Mouse (Mus musculus) hindbrain, embryonic 14.5 days (tissue): ENCODE data around the gene Notch2. TPM values are rescaled to one million over a fixed set of nuclear protein-coding genes. Genes with fewer than 3 reads are reported as not detected.

Experiments used
- ATAC-seq: fragments of 200-750 bp; cut with Nextera tagmentation; 2 replicates; pipeline ENCODE4 v1.8.0; 2017; ENCODE audit warnings: moderate number of reproducible peaks, mild to moderate bottlenecking, moderate TSS enrichment, moderate library complexity; ENCODE audit not compliant: low FRiP score
- DNase-seq: peaks from one replicate; pipeline ENCODE4 v3.0.0-alpha.2; 2015; ENCODE audit warnings: low spot score
- H3K27ac ChIP-seq: fragments of 300-500 bp; sonication (generic); 2 replicates; pipeline ENCODE4 v1.5.1; 2014; ENCODE audit warnings: mild to moderate bottlenecking, moderate library complexity
- H3K27me3 ChIP-seq: fragments of 300-500 bp; sonication (generic); 2 replicates; pipeline ENCODE4 v1.6.1; 2014; ENCODE audit warnings: mild to moderate bottlenecking, low read length, mixed read lengths; ENCODE audit not compliant: control insufficient read depth, insufficient read depth
- H3K36me3 ChIP-seq: fragments of 300-500 bp; sonication (generic); replicated peaks from 2 replicates; pipeline ENCODE4 v1.6.1; 2014; ENCODE audit not compliant: control insufficient read depth, insufficient read depth
- H3K4me1 ChIP-seq: fragments of 300-500 bp; sonication (generic); replicated peaks from 2 replicates; pipeline ENCODE4 v1.6.1; 2014; ENCODE audit warnings: antibody characterized with exemption, low read length, mixed read lengths; ENCODE audit not compliant: control insufficient read depth, insufficient read depth
- H3K4me2 ChIP-seq: fragments of 300-500 bp; sonication (generic); replicated peaks from 2 replicates; pipeline ENCODE4 v1.6.1; 2014; ENCODE audit warnings: mild to moderate bottlenecking, moderate library complexity
- H3K4me3 ChIP-seq: fragments of 300-500 bp; sonication (generic); replicated peaks from 2 replicates; pipeline ENCODE4 v1.5.1; 2014; ENCODE audit warnings: mild to moderate bottlenecking, low read length
- H3K9ac ChIP-seq: fragments of 300-500 bp; sonication (generic); 2 replicates; pipeline ENCODE4 v1.6.1; 2014
- H3K9me3 ChIP-seq: fragments of 300-500 bp; sonication (generic); 2 replicates; pipeline ENCODE4 v1.6.1; 2016; ENCODE audit warnings: low read length; ENCODE audit not compliant: control insufficient read depth
- WGBS: fragments of 180-500 bp; shearing (Covaris S2); extraction: QIAGEN DNeasy Blood & Tissue Kit; methylation state at CpG from one replicate; pipeline ENCODE4 v1.1.7; 2014; 5-methylcytosine and 5-hydroxymethylcytosine counted together
- polyA plus RNA-seq: library from polyadenylated mRNA; unstranded; fragments of >200 nt; fragmentation: Nextera tagmentation; extraction: Ambion mirVana; gene quantifications from 2 replicates; pipeline ENCODE4 v1.2.1, GENCODE M21; 2014

Gene Notch2
- polyA plus RNA-seq, 1 experiment from 2014 or later = 15.2 TPM

- H3K9ac ChIP-seq = no peak overlapping the region
Observed at GRCm38 (mm10) chr3:98024288-98024848, 11.0 kb downstream of the Notch2 start.

GRCm38 (mm10) chr3:98025521-98025920 is 12.2 kb downstream of the Notch2 start:
- no peak overlapping the region for H3K9ac ChIP-seq
- DNase-seq (no peak), ATAC-seq (no peak)
- 30% methylated on average over 14 of the region's 14 CpGs for WGBS
- H3K4me1 ChIP-seq = peaks cover 38% of the 10 kb centered on the region
- H3K4me2 ChIP-seq = 0 out of 2 replicates have a peak overlapping the region, but pooled peaks have one; percentile 42
- no peaks in the 10 kb centered on the region for H3K36me3 ChIP-seq
- peak overlapping the region; percentile 33 for H3K27ac ChIP-seq
- H3K27me3 ChIP-seq = no peaks in the 10 kb centered on the region
- H3K4me3 ChIP-seq = no peak overlapping the region
- no peaks in the 10 kb centered on the region for H3K9me3 ChIP-seq

More at GRCm38 (mm10) chr3:98024288-98024848, 11.0 kb downstream of the Notch2 start:
- Histone ChIP-seq H3K36me3 (no peaks in the 10 kb centered on the region), H3K4me2 (peak overlapping the region; percentile 42), H3K9me3 (no peaks in the 10 kb centered on the region), H3K27me3 (no peaks in the 10 kb centered on the region), H3K27ac (peak overlapping the region; percentile 33; the same call in 1 of the 2 replicates), H3K4me3 (no peak overlapping the region), H3K4me1 (peaks cover 34% of the 10 kb centered on the region)
- 1% methylated on average over 13 of the region's 13 CpGs for WGBS
- peak; percentile 39; the same call in 1 of the 2 replicates for ATAC-seq
- DNase-seq = peak; percentile 55

GRCm38 (mm10) chr3:98025921-98026880 is 12.9 kb downstream of the Notch2 start:
- DNase-seq = no peak
- H3K27ac ChIP-seq = peak overlapping the region; percentile 33
- H3K9ac ChIP-seq = no peak overlapping the region
- H3K4me2 ChIP-seq = no peak overlapping the region
- H3K4me3 ChIP-seq = no peak overlapping the region
- no peaks in the 10 kb centered on the region for H3K36me3 ChIP-seq
- WGBS = 23% methylated on average over 10 of the region's 10 CpGs
- 0 out of 2 replicates have a peak, but pooled peaks have one; percentile 54 for ATAC-seq
- peaks cover 38% of the 10 kb centered on the region for H3K4me1 ChIP-seq
- H3K27me3 ChIP-seq = no peaks in the 10 kb centered on the region
- no peaks in the 10 kb centered on the region for H3K9me3 ChIP-seq

GRCm38 (mm10) chr3:98027371-98027774 is 14.0 kb downstream of the Notch2 start:
- H3K9ac ChIP-seq = no peak overlapping the region
- H3K4me1 ChIP-seq = peaks cover 38% of the 10 kb centered on the region
- H3K4me2 ChIP-seq = no peak overlapping the region
- no peak overlapping the region for H3K27ac ChIP-seq
- H3K36me3 ChIP-seq = no peaks in the 10 kb centered on the region
- no peaks in the 10 kb centered on the region for H3K9me3 ChIP-seq
- no peak overlapping the region for H3K4me3 ChIP-seq
- WGBS = 28% methylated on average over 3 of the region's 3 CpGs
- ATAC-seq (no peak), DNase-seq (no peak)
- no peaks in the 10 kb centered on the region for H3K27me3 ChIP-seq

GRCm38 (mm10) chr3:98028072-98028471 is 14.7 kb downstream of the Notch2 start:
- Histone ChIP-seq H3K4me3 (no peak overlapping the region), H3K27ac (no peak overlapping the region), H3K4me2 (no peak overlapping the region), H3K4me1 (peaks cover 41% of the 10 kb centered on the region), H3K9me3 (no peaks in the 10 kb centered on the region), H3K27me3 (no peaks in the 10 kb centered on the region), H3K9ac (no peak overlapping the region), H3K36me3 (no peaks in the 10 kb centered on the region)
- DNase-seq = no peak
- no peak for ATAC-seq
- 62% methylated on average over 4 of the region's 4 CpGs for WGBS

GRCm38 (mm10) chr3:98028936-98029335 is 15.6 kb downstream of the Notch2 start:
- no peaks in the 10 kb centered on the region for H3K36me3 ChIP-seq
- ATAC-seq (no peak), DNase-seq (no peak)
- H3K27ac ChIP-seq = 0 out of 2 replicates have a peak overlapping the region, but pooled peaks have one; percentile 10
- peaks cover 44% of the 10 kb centered on the region for H3K4me1 ChIP-seq
- WGBS = 66% methylated on average over 10 of the region's 10 CpGs
- H3K9me3 ChIP-seq = no peaks in the 10 kb centered on the region
- no peak overlapping the region for H3K4me2 ChIP-seq
- no peaks in the 10 kb centered on the region for H3K27me3 ChIP-seq
- no peak overlapping the region for H3K4me3 ChIP-seq
- H3K9ac ChIP-seq = no peak overlapping the region

GRCm38 (mm10) chr3:98031104-98031503 is 17.8 kb downstream of the Notch2 start:
- Histone ChIP-seq H3K27me3 (no peaks in the 10 kb centered on the region), H3K4me2 (no peak overlapping the region), H3K9ac (no peak overlapping the region), H3K9me3 (no peaks in the 10 kb centered on the region), H3K36me3 (no peaks in the 10 kb centered on the region), H3K4me1 (peaks cover 41% of the 10 kb centered on the region), H3K4me3 (no peak overlapping the region), H3K27ac (no peak overlapping the region)
- no peak for ATAC-seq
- 88% methylated on average over 7 of the region's 7 CpGs for WGBS
- DNase-seq = no peak

GRCm38 (mm10) chr3:98032191-98032590 is 18.9 kb downstream of the Notch2 start:
- Histone ChIP-seq H3K36me3 (no peaks in the 10 kb centered on the region), H3K9me3 (no peaks in the 10 kb centered on the region), H3K27me3 (no peaks in the 10 kb centered on the region), H3K27ac (no peak overlapping the region), H3K4me2 (no peak overlapping the region), H3K4me3 (no peak overlapping the region), H3K4me1 (peaks cover 36% of the 10 kb centered on the region), H3K9ac (no peak overlapping the region)
- ATAC-seq (no peak), DNase-seq (no peak)
- WGBS = 71% methylated on average over 3 of the region's 3 CpGs

GRCm38 (mm10) chr3:98032944-98033343 is 19.6 kb downstream of the Notch2 start:
- Histone ChIP-seq H3K4me1 (peaks cover 36% of the 10 kb centered on the region), H3K27ac (no peak overlapping the region), H3K4me2 (no peak overlapping the region), H3K4me3 (no peak overlapping the region), H3K9ac (no peak overlapping the region), H3K27me3 (no peaks in the 10 kb centered on the region), H3K36me3 (no peaks in the 10 kb centered on the region), H3K9me3 (no peaks in the 10 kb centered on the region)
- ATAC-seq = no peak
- WGBS = 43% methylated on average over 5 of the region's 5 CpGs
- no peak for DNase-seq
